Mouse (Mus musculus): ENCODE results near the gene Mgll. TPM values are rescaled to one million over a fixed set of nuclear protein-coding genes. Genes with fewer than 3 reads are reported as not detected.
A peak's percentile ranks its signal among the peaks of the same experiment; 100 is the strongest.

Gene Mgll
- polyA plus RNA-seq, 1 experiment: 28.7 TPM

DNA sequence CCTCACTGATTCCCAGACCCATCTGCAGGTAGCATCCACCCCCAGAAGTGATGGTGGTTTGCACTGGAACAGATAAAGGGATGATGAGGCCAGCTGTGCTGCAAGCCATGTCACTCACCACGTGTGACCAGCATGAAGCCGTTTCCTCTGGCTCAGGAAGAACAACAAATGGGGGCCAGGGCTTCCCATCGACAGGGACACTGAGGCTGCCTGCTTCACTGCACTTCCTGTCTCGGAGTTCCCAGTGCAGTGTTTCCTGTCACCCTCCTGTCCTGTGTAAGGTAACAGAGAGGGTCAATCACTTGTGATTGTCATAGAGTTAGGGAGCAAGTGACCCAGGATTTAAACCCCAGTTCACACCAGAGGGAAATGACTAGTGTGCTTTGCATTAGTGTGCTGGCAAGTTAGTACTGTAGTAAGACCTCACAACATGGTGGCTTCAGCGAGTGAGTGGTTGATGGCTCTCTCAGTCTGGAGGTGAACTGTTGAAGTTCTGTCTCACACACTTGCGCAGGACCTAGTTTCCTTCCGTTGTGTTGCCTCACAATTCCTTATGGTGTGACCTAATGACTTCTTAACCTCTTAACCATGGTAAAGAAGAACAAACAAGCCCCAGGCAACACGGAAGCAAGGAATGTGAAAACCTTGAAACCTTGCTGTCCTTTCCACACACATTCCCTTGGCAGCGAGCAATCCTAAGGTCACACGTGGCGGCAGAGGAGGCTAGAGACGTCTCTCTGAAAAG, 23.3 kb downstream of the Mgll start:
- Histone ChIP-seq H3K27me3 (ENCODE audit: control insufficient read depth) (no peaks in the 10 kb centered on the region), H3K9me3 (ENCODE audit: control insufficient read depth, low read length) (no peaks in the 10 kb centered on the region), H3K36me3 (ENCODE audit: control insufficient read depth) (peaks cover 94% of the 10 kb centered on the region), H3K4me3 (replicated peaks) (no peak overlapping the region), H3K4me1 (ENCODE audit: control insufficient read depth) (peaks cover 85% of the 10 kb centered on the region)
- no peak for TF ChIP-seq TAL1 (IDR thresholded peaks at IDR 0.05; ENCODE audit: low read length)
- no peak for TF ChIP-seq GATA1 (IDR thresholded peaks at IDR 0.05; ENCODE audit: low read length)

DNA sequence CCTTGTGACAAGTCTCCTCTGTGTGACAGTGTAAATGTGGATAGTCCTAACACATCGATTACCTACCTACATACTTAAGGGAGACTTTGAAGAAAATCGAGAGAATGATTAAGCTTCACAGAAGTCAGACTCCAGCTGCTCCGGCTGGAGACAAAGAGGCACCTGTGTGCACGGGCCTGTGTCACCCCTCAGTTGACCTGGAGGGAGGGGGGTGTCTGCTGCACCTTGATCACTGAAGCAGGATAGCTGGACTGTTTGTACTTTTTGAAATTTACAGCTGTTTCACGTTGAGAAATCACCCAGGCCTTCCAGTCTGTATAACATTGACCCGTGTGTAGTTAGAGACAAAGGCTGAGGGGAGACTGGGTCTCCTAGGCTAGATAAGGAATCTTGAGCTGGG, 26.7 kb downstream of the Mgll start:
- Histone ChIP-seq H3K27me3 (ENCODE audit: control insufficient read depth) (no peaks in the 10 kb centered on the region), H3K9me3 (ENCODE audit: control insufficient read depth, low read length) (no peaks in the 10 kb centered on the region), H3K36me3 (ENCODE audit: control insufficient read depth) (peaks cover 98% of the 10 kb centered on the region), H3K4me1 (ENCODE audit: control insufficient read depth) (peaks cover 91% of the 10 kb centered on the region), H3K4me3 (replicated peaks) (no peak overlapping the region)
- TF ChIP-seq TAL1 (IDR thresholded peaks at IDR 0.05; ENCODE audit: low read length) (no peak), GATA1 (IDR thresholded peaks at IDR 0.05; ENCODE audit: low read length) (no peak)

DNA sequence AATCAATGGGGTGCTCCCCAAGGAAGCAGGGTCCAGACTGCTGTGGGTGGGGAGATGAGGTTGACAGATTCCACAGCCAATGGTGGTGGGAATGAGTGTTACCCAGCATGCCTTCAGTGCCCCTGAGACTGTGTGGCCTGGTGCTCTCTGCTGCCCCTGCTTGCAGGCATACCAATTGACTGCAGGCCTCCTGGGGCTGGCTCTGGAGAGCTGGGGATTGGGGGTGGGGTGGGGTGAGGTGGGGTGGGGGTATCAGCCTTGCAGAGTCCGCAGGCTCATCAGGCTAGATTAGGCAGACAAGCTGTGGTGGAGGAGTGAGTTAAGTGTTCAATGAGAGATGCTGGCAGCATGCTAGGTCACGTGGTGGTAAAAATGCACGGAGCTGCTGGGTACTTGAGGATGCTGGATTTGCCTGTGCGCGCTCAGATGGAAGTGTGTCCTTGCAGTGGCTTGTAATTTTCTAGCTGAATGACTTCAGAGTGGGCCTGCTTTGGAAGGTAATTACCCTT, 28.6 kb downstream of the Mgll start:
- H3K4me1 ChIP-seq (ENCODE audit: control insufficient read depth): peaks cover 93% of the 10 kb centered on the region
- H3K36me3 ChIP-seq (ENCODE audit: control insufficient read depth): peaks cover 99% of the 10 kb centered on the region
- TF ChIP-seq GATA1 (IDR thresholded peaks at IDR 0.05; ENCODE audit: low read length): no peak
- no peak for TF ChIP-seq TAL1 (IDR thresholded peaks at IDR 0.05; ENCODE audit: low read length)
- no peaks in the 10 kb centered on the region for H3K27me3 ChIP-seq (ENCODE audit: control insufficient read depth)
- no peaks in the 10 kb centered on the region for H3K9me3 ChIP-seq (ENCODE audit: control insufficient read depth, low read length)
- H3K4me3 ChIP-seq (replicated peaks): no peak overlapping the region

DNA sequence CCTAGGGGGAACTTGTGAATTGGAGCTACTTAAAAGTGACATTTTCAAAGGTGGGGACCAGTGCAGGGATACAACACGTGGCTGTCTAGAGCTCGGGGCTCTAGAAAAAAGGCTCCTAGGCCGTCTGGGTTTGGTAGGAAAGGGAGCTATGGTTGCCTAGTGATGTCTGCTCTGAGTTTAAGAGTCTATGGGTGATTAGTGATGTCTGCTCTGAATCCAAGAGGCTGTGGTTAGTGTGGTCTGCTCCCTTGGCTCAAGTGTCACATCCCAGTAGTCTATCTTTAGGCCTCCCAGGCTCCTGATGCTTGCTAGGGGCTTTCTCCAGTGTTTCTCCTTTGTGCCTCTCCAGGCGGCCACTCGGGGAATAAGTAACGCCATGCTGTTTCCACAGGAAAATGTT, 29.4 kb downstream of the Mgll start:
- Histone ChIP-seq H3K27me3 (ENCODE audit: control insufficient read depth) (no peaks in the 10 kb centered on the region), H3K4me1 (ENCODE audit: control insufficient read depth) (peaks cover 93% of the 10 kb centered on the region), H3K4me3 (replicated peaks) (no peak overlapping the region), H3K36me3 (ENCODE audit: control insufficient read depth) (peaks cover 99% of the 10 kb centered on the region), H3K9me3 (ENCODE audit: control insufficient read depth, low read length) (no peaks in the 10 kb centered on the region)
- no peak for TF ChIP-seq TAL1 (IDR thresholded peaks at IDR 0.05; ENCODE audit: low read length)
- no peak for TF ChIP-seq GATA1 (IDR thresholded peaks at IDR 0.05; ENCODE audit: low read length)

DNA sequence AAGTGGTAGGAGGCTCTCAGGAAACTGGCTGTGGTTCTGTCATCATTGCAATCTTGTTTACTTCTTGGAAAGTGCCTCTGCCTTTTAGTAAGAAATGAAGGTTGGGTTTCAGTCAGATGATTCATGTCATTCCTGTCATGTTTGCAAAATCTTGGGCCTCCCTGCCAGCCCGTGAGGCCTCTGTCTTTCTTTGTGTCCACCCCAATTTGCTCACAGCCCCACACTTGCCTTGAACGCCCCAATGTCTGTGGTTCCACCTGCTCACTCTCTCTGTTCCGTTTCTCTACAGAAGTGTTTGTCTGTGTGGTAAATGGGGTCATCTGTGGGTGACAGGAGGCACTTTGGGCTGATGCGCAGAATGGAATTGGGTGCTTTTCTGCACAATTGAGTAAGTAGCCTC, 32.8 kb downstream of the Mgll start:
- H3K4me1 ChIP-seq (ENCODE audit: control insufficient read depth): peaks cover 95% of the 10 kb centered on the region
- TF ChIP-seq GATA1 (IDR thresholded peaks at IDR 0.05; ENCODE audit: low read length) (no peak), TAL1 (IDR thresholded peaks at IDR 0.05; ENCODE audit: low read length) (no peak)
- H3K9me3 ChIP-seq (ENCODE audit: control insufficient read depth, low read length): no peaks in the 10 kb centered on the region
- peaks cover 99% of the 10 kb centered on the region for H3K36me3 ChIP-seq (ENCODE audit: control insufficient read depth)
- H3K27me3 ChIP-seq (ENCODE audit: control insufficient read depth): no peaks in the 10 kb centered on the region
- H3K4me3 ChIP-seq (replicated peaks): no peak overlapping the region

DNA sequence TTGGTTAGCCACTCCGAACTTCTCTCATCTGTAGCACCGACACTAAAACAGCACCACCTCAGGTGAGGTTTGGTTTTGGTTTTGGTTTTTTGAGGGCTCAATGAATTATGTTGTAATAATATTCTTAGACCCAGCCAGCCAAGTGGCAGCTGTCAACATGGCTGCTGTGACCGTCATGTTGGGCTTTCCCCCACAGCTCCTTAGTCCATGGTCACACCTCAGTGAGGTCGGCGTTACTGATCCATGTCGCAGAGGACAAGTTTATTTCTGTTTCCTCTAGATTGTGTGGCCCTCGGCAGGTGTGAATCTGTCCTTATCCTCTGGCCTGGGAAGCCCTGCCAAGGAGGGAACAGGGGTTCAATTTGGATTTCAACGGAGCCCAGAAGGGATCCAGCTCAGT, 33.9 kb downstream of the Mgll start:
- Histone ChIP-seq H3K4me1 (ENCODE audit: control insufficient read depth) (peaks cover 95% of the 10 kb centered on the region), H3K27me3 (ENCODE audit: control insufficient read depth) (no peaks in the 10 kb centered on the region), H3K9me3 (ENCODE audit: control insufficient read depth, low read length) (no peaks in the 10 kb centered on the region), H3K4me3 (replicated peaks) (peak overlapping the region; percentile 54), H3K36me3 (ENCODE audit: control insufficient read depth) (peaks cover 99% of the 10 kb centered on the region)
- TF ChIP-seq GATA1 (IDR thresholded peaks at IDR 0.05; ENCODE audit: low read length) (no peak), TAL1 (IDR thresholded peaks at IDR 0.05; ENCODE audit: low read length) (peak; percentile 14; the same call in 1 of the 3 replicates)

DNA sequence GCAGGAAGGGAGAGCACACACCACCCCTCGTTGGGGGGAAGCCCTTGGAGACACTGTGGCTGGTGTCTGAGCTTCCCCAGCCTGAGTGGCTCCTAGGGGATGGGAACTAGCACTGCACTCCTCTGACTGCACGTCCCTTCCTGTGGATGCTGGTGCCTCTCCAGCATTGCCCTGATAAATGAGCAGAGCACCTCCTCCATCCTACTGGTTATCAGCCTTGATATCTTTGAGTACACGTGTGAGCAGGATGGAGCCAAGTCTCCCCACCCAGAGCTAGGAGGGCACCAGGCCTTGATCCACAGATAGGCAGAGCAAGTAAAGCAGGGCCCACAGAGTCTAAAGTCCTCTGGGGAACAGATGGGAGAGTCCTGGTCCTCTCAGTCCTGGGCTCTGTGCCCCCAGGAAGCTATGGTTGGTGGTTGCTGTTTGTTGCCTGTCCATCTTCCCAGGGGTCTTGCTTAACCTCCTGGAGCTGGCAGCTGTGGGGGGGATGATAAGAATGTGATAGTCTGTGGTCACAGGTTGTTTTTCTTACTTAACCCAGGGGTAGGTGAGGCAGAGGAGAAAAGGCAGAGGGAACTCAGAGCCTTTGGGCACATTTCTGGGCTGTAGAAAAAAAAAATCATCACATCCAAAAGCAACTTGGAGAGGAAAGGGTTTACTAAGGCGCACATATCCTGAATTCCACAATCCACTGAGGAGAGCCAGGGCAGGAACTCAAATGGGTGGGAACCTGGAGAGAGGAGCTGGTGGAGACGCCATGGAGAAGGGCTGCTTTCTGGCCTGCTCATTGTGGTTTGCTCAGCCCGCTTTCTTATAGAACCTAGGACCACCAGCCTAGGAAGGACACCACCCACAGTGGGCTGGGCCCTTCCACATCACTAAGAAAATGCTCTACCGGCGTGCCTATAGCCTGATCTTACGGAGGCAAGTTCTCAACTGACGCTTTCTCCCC, 34.6 kb downstream of the Mgll start:
- Histone ChIP-seq H3K9me3 (ENCODE audit: control insufficient read depth, low read length) (no peaks in the 10 kb centered on the region), H3K36me3 (ENCODE audit: control insufficient read depth) (peaks cover 99% of the 10 kb centered on the region), H3K4me3 (replicated peaks) (peak overlapping the region; percentile 54), H3K4me1 (ENCODE audit: control insufficient read depth) (peaks cover 95% of the 10 kb centered on the region), H3K27me3 (ENCODE audit: control insufficient read depth) (no peaks in the 10 kb centered on the region)
- no peak for TF ChIP-seq TAL1 (IDR thresholded peaks at IDR 0.05; ENCODE audit: low read length)
- TF ChIP-seq GATA1 (IDR thresholded peaks at IDR 0.05; ENCODE audit: low read length): peak; percentile 89

DNA sequence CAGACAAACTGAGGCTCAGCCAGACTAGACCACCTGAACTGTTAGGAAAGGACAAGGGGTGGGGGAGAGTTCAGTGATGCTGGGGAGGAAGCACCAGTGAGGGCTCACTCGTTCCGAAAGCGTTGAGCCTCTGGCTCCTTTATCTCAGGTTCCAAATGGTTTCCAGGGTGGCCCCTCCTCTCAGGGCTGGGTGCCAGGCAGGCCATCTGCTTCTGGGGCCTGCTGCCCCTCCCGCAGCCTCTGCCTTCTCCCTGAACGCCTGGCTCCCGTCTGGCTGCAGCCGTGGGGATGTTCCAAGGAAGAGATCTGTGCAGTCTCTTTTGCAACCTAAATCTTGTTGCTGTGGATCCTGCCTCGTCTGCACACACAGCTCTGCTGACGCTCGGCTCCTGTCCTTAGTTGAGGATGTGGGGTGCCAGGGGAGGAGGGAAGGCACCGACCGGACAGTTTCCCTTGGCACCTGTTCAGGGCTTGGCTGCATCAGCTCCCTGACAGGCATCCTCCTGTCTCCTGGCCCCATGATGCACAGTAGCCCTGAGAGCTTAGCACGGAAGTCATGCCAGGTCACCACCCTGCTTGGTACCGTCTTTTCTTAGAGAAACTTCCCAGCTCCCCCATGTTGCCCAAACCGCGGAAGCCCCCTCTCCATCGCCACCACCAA, 35.7 kb downstream of the Mgll start:
- Histone ChIP-seq H3K9me3 (ENCODE audit: control insufficient read depth, low read length) (no peaks in the 10 kb centered on the region), H3K4me1 (ENCODE audit: control insufficient read depth) (peaks cover 96% of the 10 kb centered on the region), H3K36me3 (ENCODE audit: control insufficient read depth) (peaks cover 99% of the 10 kb centered on the region), H3K4me3 (replicated peaks) (peak overlapping the region; percentile 54), H3K27me3 (ENCODE audit: control insufficient read depth) (no peaks in the 10 kb centered on the region)
- TF ChIP-seq TAL1 (IDR thresholded peaks at IDR 0.05; ENCODE audit: low read length) (peak; percentile 85), GATA1 (IDR thresholded peaks at IDR 0.05; ENCODE audit: low read length) (peak; percentile 47; the same call in 1 of the 2 replicates)

All from erythroblast, embryonic 14.5 days (primary cell).